Mouse (Mus musculus): ENCODE data around the gene Shank1. TPM values are rescaled to one million over a fixed set of nuclear protein-coding genes. Genes with fewer than 3 reads are reported as not detected.

Gene Shank1
- polyA plus RNA-seq, 1 experiment: 0.66 TPM

GRCm38 (mm10) chr7:44358886-44359654 is 49.0 kb downstream of the Shank1 start:
- Histone ChIP-seq H3K27ac (ENCODE audit: insufficient read depth, low read depth, low read length) (no peak overlapping the region), H3K4me1 (ENCODE audit: control insufficient read depth, insufficient read depth, low read length) (no peaks in the 10 kb centered on the region), H3K4me3 (ENCODE audit: insufficient read depth, low read depth, low read length) (no peak overlapping the region), H3K36me3 (ENCODE audit: control insufficient read depth, insufficient read depth, low read length) (no peaks in the 10 kb centered on the region), H3K27me3 (replicated peaks; ENCODE audit: control insufficient read depth, insufficient read depth, low read length) (no peaks in the 10 kb centered on the region)
- WGBS: 8% methylated on average over 26 of the region's 26 CpGs
- no peak for TF ChIP-seq POLR2A (IDR thresholded peaks at IDR 0.05; ENCODE audit: low read depth, low read length)
- no peak for DNase-seq

GRCm38 (mm10) chr7:44359908-44360672 is 50.0 kb downstream of the Shank1 start:
- no peaks in the 10 kb centered on the region for H3K27me3 ChIP-seq (replicated peaks; ENCODE audit: control insufficient read depth, insufficient read depth, low read length)
- H3K4me3 ChIP-seq (ENCODE audit: insufficient read depth, low read depth, low read length): peak overlapping the region; percentile 67
- no peaks in the 10 kb centered on the region for H3K36me3 ChIP-seq (ENCODE audit: control insufficient read depth, insufficient read depth, low read length)
- H3K4me1 ChIP-seq (ENCODE audit: control insufficient read depth, insufficient read depth, low read length): no peaks in the 10 kb centered on the region
- DNase-seq: peak; percentile 96
- under 1% methylated on average over 54 of the region's 54 CpGs for WGBS
- TF ChIP-seq POLR2A (IDR thresholded peaks at IDR 0.05; ENCODE audit: low read depth, low read length) (peak; percentile 56), CTCF (conservative IDR thresholded peaks at IDR 0.05; ENCODE audit: insufficient read depth, insufficient read length, low read depth, low read length) (no peak)
- H3K27ac ChIP-seq (ENCODE audit: insufficient read depth, low read depth, low read length): peak overlapping the region; percentile 77

GRCm38 (mm10) chr7:44360792-44361301 is 50.8 kb downstream of the Shank1 start:
- Histone ChIP-seq H3K27ac (ENCODE audit: insufficient read depth, low read depth, low read length) (no peak overlapping the region), H3K4me1 (ENCODE audit: control insufficient read depth, insufficient read depth, low read length) (no peaks in the 10 kb centered on the region), H3K27me3 (replicated peaks; ENCODE audit: control insufficient read depth, insufficient read depth, low read length) (no peaks in the 10 kb centered on the region), H3K4me3 (ENCODE audit: insufficient read depth, low read depth, low read length) (no peak overlapping the region), H3K36me3 (ENCODE audit: control insufficient read depth, insufficient read depth, low read length) (no peaks in the 10 kb centered on the region)
- TF ChIP-seq CTCF (conservative IDR thresholded peaks at IDR 0.05; ENCODE audit: insufficient read depth, insufficient read length, low read depth, low read length) (no peak), POLR2A (IDR thresholded peaks at IDR 0.05; ENCODE audit: low read depth, low read length) (no peak)
- DNase-seq: peak; percentile 14
- 9% methylated on average over 21 of the region's 21 CpGs for WGBS

DNA sequence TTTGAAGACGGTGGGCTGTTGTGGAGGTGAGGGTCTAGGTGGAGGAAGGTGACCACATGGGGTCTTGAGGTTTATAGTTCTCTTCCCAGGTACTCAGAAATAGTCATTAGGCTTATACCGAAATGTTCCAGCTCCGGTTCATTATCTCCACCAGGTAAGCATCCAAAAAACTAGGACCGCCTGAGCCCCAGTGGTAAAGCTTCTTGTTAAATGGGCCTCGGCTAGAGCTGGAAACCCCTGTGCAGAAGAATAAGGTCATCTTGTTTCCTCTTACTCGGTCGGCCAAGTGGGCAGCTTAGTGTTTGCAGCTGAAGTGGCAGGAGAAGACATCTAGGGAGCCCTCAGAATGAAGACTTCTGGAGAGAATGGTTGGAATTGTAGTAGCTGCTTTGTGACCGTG is 62.6 kb downstream of the Shank1 start:
- Histone ChIP-seq H3K27ac (ENCODE audit: insufficient read depth, low read depth, low read length) (no peak overlapping the region), H3K36me3 (ENCODE audit: control insufficient read depth, insufficient read depth, low read length) (no peaks in the 10 kb centered on the region), H3K4me1 (ENCODE audit: control insufficient read depth, insufficient read depth, low read length) (no peaks in the 10 kb centered on the region), H3K27me3 (replicated peaks; ENCODE audit: control insufficient read depth, insufficient read depth, low read length) (no peaks in the 10 kb centered on the region), H3K4me3 (ENCODE audit: insufficient read depth, low read depth, low read length) (no peak overlapping the region)
- no peak for TF ChIP-seq POLR2A (IDR thresholded peaks at IDR 0.05; ENCODE audit: low read depth, low read length)
- TF ChIP-seq CTCF (conservative IDR thresholded peaks at IDR 0.05; ENCODE audit: insufficient read depth, insufficient read length, low read depth, low read length): no peak
- 92% methylated on average over 8 of the region's 8 CpGs for WGBS
- no peak for DNase-seq

DNA sequence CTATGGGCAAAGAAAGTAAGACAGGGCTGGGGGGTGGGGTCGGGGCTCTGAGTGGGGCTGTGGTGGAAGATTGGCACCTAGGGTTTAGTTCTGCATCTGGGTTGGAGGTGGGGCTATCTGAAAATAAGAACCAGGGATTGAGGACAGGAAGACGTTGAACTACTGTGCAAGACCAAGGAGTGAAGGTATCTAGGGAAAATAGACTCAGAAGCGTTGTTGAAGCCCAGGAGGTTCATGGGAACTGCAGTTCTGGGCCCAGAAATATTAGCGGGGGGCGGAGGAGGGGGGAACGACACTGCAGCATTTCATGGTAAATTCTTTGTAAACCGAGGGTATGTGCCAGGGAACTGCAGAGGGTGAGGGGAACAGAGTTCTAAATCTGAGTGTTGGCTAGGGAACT is 63.4 kb downstream of the Shank1 start:
- 13% methylated on average over 7 of the region's 7 CpGs for WGBS
- DNase-seq: no peak
- peak overlapping the region; percentile 51 for H3K4me3 ChIP-seq (ENCODE audit: insufficient read depth, low read depth, low read length)
- no peaks in the 10 kb centered on the region for H3K4me1 ChIP-seq (ENCODE audit: control insufficient read depth, insufficient read depth, low read length)
- H3K27ac ChIP-seq (ENCODE audit: insufficient read depth, low read depth, low read length): peak overlapping the region; percentile 36; the same call in 1 of the 2 replicates
- H3K27me3 ChIP-seq (replicated peaks; ENCODE audit: control insufficient read depth, insufficient read depth, low read length): no peaks in the 10 kb centered on the region
- H3K36me3 ChIP-seq (ENCODE audit: control insufficient read depth, insufficient read depth, low read length): no peaks in the 10 kb centered on the region
- no peak for TF ChIP-seq POLR2A (IDR thresholded peaks at IDR 0.05; ENCODE audit: low read depth, low read length)
- TF ChIP-seq CTCF (conservative IDR thresholded peaks at IDR 0.05; ENCODE audit: insufficient read depth, insufficient read length, low read depth, low read length): no peak

DNA sequence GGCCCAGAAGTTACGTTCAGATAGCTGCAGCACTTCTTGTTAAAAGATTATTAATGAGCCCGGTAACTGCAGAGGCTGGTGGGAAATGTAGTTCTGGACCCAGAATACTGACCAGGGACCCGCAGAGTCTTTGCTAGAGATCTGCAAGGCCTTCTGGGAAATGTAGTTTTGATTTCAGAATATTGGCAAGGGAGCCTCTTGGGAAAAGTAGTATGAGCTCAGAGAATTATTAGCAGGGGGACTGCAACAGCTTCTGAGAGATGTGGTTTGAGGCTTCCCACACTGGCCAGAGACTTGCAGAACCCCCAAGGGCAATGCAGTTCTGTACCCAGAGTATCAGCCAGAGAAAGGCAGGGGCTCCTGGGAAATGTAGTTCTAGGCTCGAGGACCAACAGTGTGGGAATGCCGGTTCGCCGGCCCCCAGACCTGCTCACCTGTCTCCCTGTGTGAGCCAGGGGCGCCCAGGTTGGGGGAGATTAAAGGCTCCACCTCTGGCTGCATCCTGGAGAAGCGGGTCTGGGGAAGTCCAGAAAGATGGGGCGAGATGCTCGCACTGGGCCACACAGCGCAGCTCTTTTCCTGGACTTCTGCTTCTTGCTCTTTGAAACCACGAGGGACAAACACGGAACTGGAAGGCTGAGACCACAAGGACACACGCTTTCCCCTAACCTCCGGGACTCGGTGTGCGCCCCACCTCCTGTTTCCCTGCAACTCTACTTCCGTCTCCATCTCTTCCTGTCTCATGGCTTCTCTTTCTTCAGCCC is 64.0 kb downstream of the Shank1 start:
- peak overlapping the region; percentile 65; the same call in 1 of the 2 replicates for H3K27ac ChIP-seq (ENCODE audit: insufficient read depth, low read depth, low read length)
- no peaks in the 10 kb centered on the region for H3K4me1 ChIP-seq (ENCODE audit: control insufficient read depth, insufficient read depth, low read length)
- no peak for TF ChIP-seq CTCF (conservative IDR thresholded peaks at IDR 0.05; ENCODE audit: insufficient read depth, insufficient read length, low read depth, low read length)
- TF ChIP-seq POLR2A (IDR thresholded peaks at IDR 0.05; ENCODE audit: low read depth, low read length): no peak
- peak overlapping the region; percentile 63 for H3K4me3 ChIP-seq (ENCODE audit: insufficient read depth, low read depth, low read length)
- no peaks in the 10 kb centered on the region for H3K27me3 ChIP-seq (replicated peaks; ENCODE audit: control insufficient read depth, insufficient read depth, low read length)
- H3K36me3 ChIP-seq (ENCODE audit: control insufficient read depth, insufficient read depth, low read length): no peaks in the 10 kb centered on the region
- peak; percentile 97 for DNase-seq
- under 1% methylated on average over 19 of the region's 19 CpGs for WGBS

Measured in kidney, adult 2 months (tissue).